Mouse (Mus musculus): ENCODE results near the gene Tbl3. TPM values are rescaled to one million over a fixed set of nuclear protein-coding genes. Genes with fewer than 3 reads are reported as not detected.

The Tbl3 gene
- polyA plus RNA-seq, 1 experiment from 2014 or later: 85.5 TPM

GRCm38 (mm10) chr17:24687599-24687998, 19.9 kb downstream of the Tbl3 start:
- WGBS: 19% methylated on average over 23 of the region's 23 CpGs
- no peak for ATAC-seq
- peak overlapping the region; percentile 38 for H3K4me3 ChIP-seq (replicated peaks; ENCODE audit: low read length)
- peak overlapping the region; percentile 42 for H3K9ac ChIP-seq (replicated peaks; ENCODE audit: low read depth, low read length)
- H3K4me1 ChIP-seq (replicated peaks; ENCODE audit: control insufficient read depth, insufficient read depth, low read length): peaks cover 28% of the 10 kb centered on the region
- H3K27me3 ChIP-seq (replicated peaks; ENCODE audit: control insufficient read depth, insufficient read depth, low read length): peaks cover 14% of the 10 kb centered on the region
- no peaks in the 10 kb centered on the region for H3K36me3 ChIP-seq (ENCODE audit: control insufficient read depth, insufficient read depth)
- H3K4me2 ChIP-seq (ENCODE audit: low read length): peak overlapping the region; percentile 63
- H3K27ac ChIP-seq (ENCODE audit: low read length): no peak overlapping the region
- H3K9me3 ChIP-seq (ENCODE audit: control insufficient read depth, low read length): no peaks in the 10 kb centered on the region

- WGBS: 2% methylated on average over 24 of the region's 25 CpGs
- no peaks in the 10 kb centered on the region for H3K9me3 ChIP-seq (ENCODE audit: control insufficient read depth, low read length)
Observed at GRCm38 (mm10) chr17:24687146-24687595, 20.3 kb downstream of the Tbl3 start.

GRCm38 (mm10) chr17:24686514-24686913, 20.9 kb downstream of the Tbl3 start:
- no peak overlapping the region for H3K4me2 ChIP-seq (ENCODE audit: low read length)
- 37% methylated on average over 16 of the region's 16 CpGs for WGBS
- H3K27ac ChIP-seq (ENCODE audit: low read length): no peak overlapping the region
- ATAC-seq: no peak
- H3K9ac ChIP-seq (replicated peaks; ENCODE audit: low read depth, low read length): no peak overlapping the region
- H3K4me3 ChIP-seq (replicated peaks; ENCODE audit: low read length): no peak overlapping the region
- H3K9me3 ChIP-seq (ENCODE audit: control insufficient read depth, low read length): no peaks in the 10 kb centered on the region
- peaks cover 28% of the 10 kb centered on the region for H3K4me1 ChIP-seq (replicated peaks; ENCODE audit: control insufficient read depth, insufficient read depth, low read length)
- H3K27me3 ChIP-seq (replicated peaks; ENCODE audit: control insufficient read depth, insufficient read depth, low read length): peaks cover 14% of the 10 kb centered on the region
- H3K36me3 ChIP-seq (ENCODE audit: control insufficient read depth, insufficient read depth): peaks cover 2% of the 10 kb centered on the region; the same call in 1 of the 2 replicates

More at GRCm38 (mm10) chr17:24687146-24687595, 20.3 kb downstream of the Tbl3 start:
- peaks cover 14% of the 10 kb centered on the region for H3K27me3 ChIP-seq (replicated peaks; ENCODE audit: control insufficient read depth, insufficient read depth, low read length)
- H3K4me2 ChIP-seq (ENCODE audit: low read length): peak overlapping the region; percentile 63
- no peaks in the 10 kb centered on the region for H3K36me3 ChIP-seq (ENCODE audit: control insufficient read depth, insufficient read depth)
- no peak for ATAC-seq
- peak overlapping the region; percentile 42 for H3K9ac ChIP-seq (replicated peaks; ENCODE audit: low read depth, low read length)
- peaks cover 28% of the 10 kb centered on the region for H3K4me1 ChIP-seq (replicated peaks; ENCODE audit: control insufficient read depth, insufficient read depth, low read length)
- peak overlapping the region; percentile 38 for H3K4me3 ChIP-seq (replicated peaks; ENCODE audit: low read length)
- H3K27ac ChIP-seq (ENCODE audit: low read length): no peak overlapping the region

GRCm38 (mm10) chr17:24677500-24678080, 29.9 kb downstream of the Tbl3 start:
- Histone ChIP-seq H3K9ac (replicated peaks; ENCODE audit: low read depth, low read length) (no peak overlapping the region), H3K4me1 (replicated peaks; ENCODE audit: control insufficient read depth, insufficient read depth, low read length) (peaks cover 4% of the 10 kb centered on the region; the same call in 1 of the 2 replicates), H3K9me3 (ENCODE audit: control insufficient read depth, low read length) (no peaks in the 10 kb centered on the region), H3K36me3 (ENCODE audit: control insufficient read depth, insufficient read depth) (peaks cover 15% of the 10 kb centered on the region), H3K27me3 (replicated peaks; ENCODE audit: control insufficient read depth, insufficient read depth, low read length) (no peaks in the 10 kb centered on the region), H3K27ac (ENCODE audit: low read length) (no peak overlapping the region), H3K4me3 (replicated peaks; ENCODE audit: low read length) (no peak overlapping the region), H3K4me2 (ENCODE audit: low read length) (no peak overlapping the region)
- no peak for ATAC-seq
- 92% methylated on average over 24 of the region's 24 CpGs for WGBS

- H3K9me3 ChIP-seq (ENCODE audit: control insufficient read depth, low read length): no peaks in the 10 kb centered on the region
- ATAC-seq: no peak
- H3K9ac ChIP-seq (replicated peaks; ENCODE audit: low read depth, low read length): no peak overlapping the region
- whole genome bisulfite sequencing: 92% methylated on average over 5 of the region's 5 CpGs
- no peak overlapping the region for H3K4me2 ChIP-seq (ENCODE audit: low read length)
- no peak overlapping the region for H3K4me3 ChIP-seq (replicated peaks; ENCODE audit: low read length)
- no peaks in the 10 kb centered on the region for H3K27me3 ChIP-seq (replicated peaks; ENCODE audit: control insufficient read depth, insufficient read depth, low read length)
- H3K4me1 ChIP-seq (replicated peaks; ENCODE audit: control insufficient read depth, insufficient read depth, low read length): peaks cover 10% of the 10 kb centered on the region
- peaks cover 15% of the 10 kb centered on the region for H3K36me3 ChIP-seq (ENCODE audit: control insufficient read depth, insufficient read depth)
- H3K27ac ChIP-seq (ENCODE audit: low read length): no peak overlapping the region
Observed at GRCm38 (mm10) chr17:24676877-24677276, 30.6 kb downstream of the Tbl3 start.

- 49% methylated on average over 2 of the region's 2 CpGs for WGBS
- no peak for ATAC-seq
Observed at GRCm38 (mm10) chr17:24676187-24676586, 31.3 kb downstream of the Tbl3 start.

GRCm38 (mm10) chr17:24674277-24674676, 33.2 kb downstream of the Tbl3 start:
- H3K4me3 ChIP-seq (replicated peaks; ENCODE audit: low read length): no peak overlapping the region
- no peak overlapping the region for H3K27ac ChIP-seq (ENCODE audit: low read length)
- H3K36me3 ChIP-seq (ENCODE audit: control insufficient read depth, insufficient read depth): peaks cover 2% of the 10 kb centered on the region
- 78% methylated on average over 7 of the region's 7 CpGs for WGBS
- peaks cover 28% of the 10 kb centered on the region for H3K4me1 ChIP-seq (replicated peaks; ENCODE audit: control insufficient read depth, insufficient read depth, low read length)
- no peaks in the 10 kb centered on the region for H3K9me3 ChIP-seq (ENCODE audit: control insufficient read depth, low read length)
- no peak overlapping the region for H3K4me2 ChIP-seq (ENCODE audit: low read length)
- no peak overlapping the region for H3K9ac ChIP-seq (replicated peaks; ENCODE audit: low read depth, low read length)
- H3K27me3 ChIP-seq (replicated peaks; ENCODE audit: control insufficient read depth, insufficient read depth, low read length): no peaks in the 10 kb centered on the region
- ATAC-seq: no peak

More at GRCm38 (mm10) chr17:24676187-24676586, 31.3 kb downstream of the Tbl3 start:
- Histone ChIP-seq H3K27me3 (replicated peaks; ENCODE audit: control insufficient read depth, insufficient read depth, low read length) (no peaks in the 10 kb centered on the region), H3K4me1 (replicated peaks; ENCODE audit: control insufficient read depth, insufficient read depth, low read length) (peaks cover 17% of the 10 kb centered on the region), H3K27ac (ENCODE audit: low read length) (no peak overlapping the region), H3K4me2 (ENCODE audit: low read length) (no peak overlapping the region), H3K9ac (replicated peaks; ENCODE audit: low read depth, low read length) (no peak overlapping the region), H3K4me3 (replicated peaks; ENCODE audit: low read length) (no peak overlapping the region), H3K36me3 (ENCODE audit: control insufficient read depth, insufficient read depth) (peaks cover 10% of the 10 kb centered on the region), H3K9me3 (ENCODE audit: control insufficient read depth, low read length) (no peaks in the 10 kb centered on the region)

- no peak for ATAC-seq
- no peaks in the 10 kb centered on the region; the same call in 1 of the 2 replicates for H3K36me3 ChIP-seq (ENCODE audit: control insufficient read depth, insufficient read depth)
- H3K4me2 ChIP-seq (ENCODE audit: low read length): no peak overlapping the region
- 0 out of 2 replicates have a peak overlapping the region, but pooled peaks have one; percentile 22 for H3K9ac ChIP-seq (replicated peaks; ENCODE audit: low read depth, low read length)
- H3K4me1 ChIP-seq (replicated peaks; ENCODE audit: control insufficient read depth, insufficient read depth, low read length): peaks cover 33% of the 10 kb centered on the region
- no peaks in the 10 kb centered on the region for H3K9me3 ChIP-seq (ENCODE audit: control insufficient read depth, low read length)
- WGBS: 24% methylated on average over 5 of the region's 5 CpGs
- H3K27me3 ChIP-seq (replicated peaks; ENCODE audit: control insufficient read depth, insufficient read depth, low read length): no peaks in the 10 kb centered on the region
- no peak overlapping the region for H3K4me3 ChIP-seq (replicated peaks; ENCODE audit: low read length)
- no peak overlapping the region for H3K27ac ChIP-seq (ENCODE audit: low read length)
Observed at GRCm38 (mm10) chr17:24672141-24672540, 35.3 kb downstream of the Tbl3 start.

- peak overlapping the region; percentile 5; the same call in 1 of the 2 replicates for H3K9ac ChIP-seq (replicated peaks; ENCODE audit: low read depth, low read length)
- ATAC-seq: no peak
- no peak overlapping the region for H3K27ac ChIP-seq (ENCODE audit: low read length)
Observed at GRCm38 (mm10) chr17:24671346-24671745, 36.1 kb downstream of the Tbl3 start.

More at GRCm38 (mm10) chr17:24671346-24671745, 36.1 kb downstream of the Tbl3 start:
- Histone ChIP-seq H3K4me3 (replicated peaks; ENCODE audit: low read length) (no peak overlapping the region), H3K4me2 (ENCODE audit: low read length) (peak overlapping the region; percentile 93), H3K9me3 (ENCODE audit: control insufficient read depth, low read length) (no peaks in the 10 kb centered on the region), H3K36me3 (ENCODE audit: control insufficient read depth, insufficient read depth) (no peaks in the 10 kb centered on the region), H3K27me3 (replicated peaks; ENCODE audit: control insufficient read depth, insufficient read depth, low read length) (no peaks in the 10 kb centered on the region), H3K4me1 (replicated peaks; ENCODE audit: control insufficient read depth, insufficient read depth, low read length) (peaks cover 33% of the 10 kb centered on the region)
- 78% methylated on average over 5 of the region's 5 CpGs for WGBS

Data from forebrain, embryonic 16.5 days (tissue).